Mouse (Mus musculus): Measurements from ENCODE around the gene Ccnjl.

Gene Ccnjl

DNA sequence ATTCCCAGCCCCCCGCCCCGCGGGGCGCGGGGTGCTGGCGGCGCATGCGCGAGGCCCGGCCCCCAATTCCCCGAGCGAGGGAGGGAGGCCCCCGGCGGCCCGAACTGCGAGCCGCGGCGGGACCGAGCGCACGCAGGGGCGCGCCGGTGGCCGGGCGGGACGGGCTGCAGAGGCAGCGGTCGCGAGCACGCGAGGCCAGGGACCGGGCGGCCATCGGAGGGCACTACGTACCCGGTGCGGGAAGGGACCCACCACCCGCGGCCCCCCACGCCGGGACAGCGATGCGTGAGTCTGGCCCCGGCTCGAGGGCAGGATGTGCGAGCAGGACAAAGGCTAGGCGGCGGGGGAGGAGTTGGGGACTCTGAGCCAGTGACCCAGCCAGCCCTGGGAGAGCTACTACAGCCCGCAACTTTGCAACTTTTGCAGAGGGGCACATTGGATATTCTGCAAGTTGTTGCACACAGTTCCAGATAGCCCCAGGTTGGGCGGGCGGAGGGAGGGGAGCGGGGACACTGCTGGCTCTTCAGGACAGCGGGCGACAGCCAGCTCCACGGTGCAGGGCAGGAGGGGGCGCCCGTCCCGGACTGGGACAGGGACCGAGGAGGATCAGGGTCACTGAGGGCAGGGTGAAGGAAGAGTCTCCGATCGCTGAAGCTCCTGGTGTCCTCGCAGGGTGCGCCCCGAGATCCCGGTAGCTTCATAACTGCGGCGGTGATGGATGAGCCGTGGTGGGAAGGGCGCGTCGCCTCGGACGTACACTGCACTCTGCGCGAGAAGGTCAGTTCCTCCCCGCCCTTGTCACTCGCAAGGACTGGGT lies at the start of gene Ccnjl:
Gene Ccnjl (plus strand): TSS at position 102 of the 817 bp plus-strand sequence.
- in situ Hi-C loops (cut with MboI, MseI): loop anchor here (10.0 kb wide), 1 partner anchor 174 kb away; no protein-coding TSS in a partner anchor

DNA sequence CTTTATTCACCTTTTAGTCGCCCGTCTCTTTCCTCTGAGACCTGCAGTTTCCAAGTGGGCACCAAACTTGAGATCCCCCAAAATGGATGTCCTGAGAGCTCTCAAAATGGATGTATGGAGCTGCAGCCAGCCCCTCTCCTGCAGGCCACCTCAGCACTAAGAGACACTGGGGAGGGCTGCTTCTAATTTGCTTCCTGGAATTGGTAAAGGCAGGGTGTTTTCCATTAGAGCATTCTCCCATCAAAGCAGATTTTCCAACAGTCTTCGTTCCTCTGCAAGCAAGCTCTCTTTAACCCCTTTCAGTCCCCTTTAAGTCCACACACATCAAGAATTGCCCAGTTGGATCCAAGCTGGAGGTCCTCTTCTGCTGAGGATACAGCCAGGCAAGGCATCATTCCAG lies 49.2 kb upstream of the Ccnjl start:
- in situ Hi-C loops (cut with MboI, MseI): no loop called here

DNA sequence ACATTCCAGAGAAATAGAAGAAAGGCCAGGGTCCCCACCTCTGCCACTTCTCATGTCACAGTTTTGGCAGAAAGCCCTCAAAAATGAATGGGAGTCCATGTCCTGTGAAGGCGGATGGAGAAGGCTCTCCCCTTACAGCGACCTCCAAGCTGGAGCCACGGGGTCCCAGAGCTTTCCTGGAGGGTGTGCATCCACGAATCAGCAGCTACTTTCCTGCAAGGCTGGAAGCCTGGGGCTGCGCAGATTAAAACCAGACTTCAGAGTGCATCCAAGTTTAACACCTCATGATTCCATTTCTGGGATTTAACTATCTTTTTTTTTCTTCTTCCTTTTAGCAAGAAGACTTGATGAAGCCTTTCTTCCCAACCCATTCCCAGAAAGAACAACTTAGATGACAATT lies 48.0 kb upstream of the Ccnjl start:
- in situ Hi-C loops (cut with MboI, MseI): no loop called here

DNA sequence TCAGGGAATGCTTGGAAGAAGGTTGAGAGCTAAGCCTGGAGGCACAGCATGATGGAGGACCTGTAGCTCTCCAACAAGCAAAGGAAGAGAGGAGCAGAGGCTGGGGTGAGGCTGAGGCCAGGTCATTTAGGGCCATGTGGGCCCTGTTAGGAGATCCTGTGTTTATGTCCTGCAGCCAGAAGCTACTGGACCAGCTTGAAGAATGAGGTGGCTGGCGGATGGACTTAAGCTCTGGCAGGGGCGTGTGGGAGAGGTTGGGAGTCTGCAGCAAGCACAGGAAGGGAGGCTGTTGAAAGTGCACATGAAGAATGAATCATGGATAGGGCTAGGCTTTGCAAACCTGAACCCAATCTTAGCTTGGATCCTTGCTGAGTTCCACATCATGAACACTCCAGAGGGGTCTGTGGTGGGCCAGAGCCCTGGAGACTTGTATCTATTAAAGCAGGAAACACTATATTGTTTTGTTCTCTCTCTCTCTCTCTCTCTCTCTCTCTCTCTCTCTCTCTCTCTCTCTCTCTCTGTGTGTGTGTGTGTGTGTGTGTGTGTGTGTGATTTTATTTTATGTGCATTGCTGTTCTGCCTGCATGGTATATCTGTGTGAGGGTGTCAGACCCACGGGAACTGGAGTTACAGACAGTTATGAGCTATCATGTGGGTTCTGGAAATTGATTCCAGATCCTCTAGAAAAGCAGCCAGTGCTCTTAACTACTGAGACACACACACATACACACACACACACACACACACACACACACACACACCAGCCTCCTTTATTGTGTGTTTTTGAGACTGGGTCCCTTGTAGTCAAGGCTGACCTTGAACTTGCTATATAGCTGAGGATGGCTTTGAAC lies 46.7 kb upstream of the Ccnjl start:
- in situ Hi-C loops (cut with MboI, MseI): no loop called here

DNA sequence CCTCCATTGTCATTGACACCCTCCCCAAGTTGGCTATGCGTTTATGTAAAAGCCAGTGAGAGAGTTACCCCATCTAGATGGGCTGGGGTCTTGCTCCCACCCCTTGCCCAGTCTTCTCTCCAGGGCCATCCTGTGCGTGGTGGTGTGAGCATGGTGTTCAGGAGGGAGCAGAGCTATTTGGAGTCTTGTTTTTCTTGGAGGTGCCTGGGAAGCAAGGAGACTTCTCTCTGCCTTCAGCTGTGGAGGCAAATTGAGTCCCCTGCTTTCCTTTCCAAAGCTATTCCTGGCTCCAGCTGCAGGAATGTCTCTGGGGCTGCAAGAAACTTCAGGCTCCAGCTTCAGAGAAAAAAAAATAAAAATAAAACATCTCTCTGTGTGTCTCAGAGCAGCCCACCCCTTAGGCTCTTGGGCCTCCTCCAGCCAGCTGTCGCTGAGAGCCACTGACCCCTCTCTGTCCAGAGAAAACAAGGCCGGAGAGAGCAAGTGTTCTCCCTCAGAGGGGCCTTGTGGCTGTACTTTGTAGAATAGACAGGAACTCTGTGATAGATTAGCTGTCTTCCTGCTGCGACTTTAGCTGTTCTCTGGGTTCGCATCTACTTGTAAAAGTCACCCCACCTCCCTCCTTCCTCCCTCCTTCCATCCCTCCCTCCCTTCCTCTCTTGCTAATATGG lies 45.3 kb upstream of the Ccnjl start:
- in situ Hi-C loops (cut with MboI, MseI): no loop called here

DNA sequence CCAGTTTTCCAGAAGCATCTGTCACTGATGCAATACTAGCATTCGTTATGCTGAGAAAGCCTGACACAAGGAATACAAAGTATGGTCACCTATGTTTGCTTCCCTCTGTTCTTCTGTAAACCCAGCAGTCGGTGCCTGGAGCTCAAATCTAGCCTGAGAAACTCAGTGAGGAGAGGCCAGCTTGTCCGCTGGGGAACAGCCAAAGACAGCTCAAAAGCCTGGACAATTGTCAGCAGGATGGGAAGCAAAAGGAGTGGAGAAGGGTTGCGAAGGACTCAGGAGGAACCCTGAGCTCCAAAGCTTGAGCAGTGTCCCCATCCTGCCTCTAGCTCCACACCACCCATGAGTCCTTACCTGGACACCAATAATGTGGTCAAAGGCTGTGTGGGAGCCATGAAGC lies 44.5 kb upstream of the Ccnjl start:
- in situ Hi-C loops (cut with MboI, MseI): no loop called here

DNA sequence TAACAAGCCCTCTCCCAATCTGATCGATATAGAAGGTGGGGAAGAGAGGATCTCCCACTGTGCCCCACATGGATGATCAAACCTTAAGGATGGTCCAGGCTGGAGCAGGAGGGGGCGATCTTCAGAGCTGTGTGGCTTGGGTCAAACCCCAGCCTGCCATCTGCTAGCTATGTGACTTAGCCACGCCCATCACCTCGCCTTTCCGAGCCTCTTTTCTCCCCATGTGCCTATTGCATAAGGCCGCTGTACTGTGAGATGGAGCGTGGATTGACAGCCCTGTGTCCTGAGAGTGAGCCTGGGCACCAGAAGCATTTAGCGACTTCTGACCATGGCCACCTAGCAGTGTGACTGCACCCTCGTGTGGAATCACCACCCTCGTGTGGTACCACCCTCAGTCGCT lies 43.9 kb upstream of the Ccnjl start:
- in situ Hi-C loops (cut with MboI, MseI): no loop called here

DNA sequence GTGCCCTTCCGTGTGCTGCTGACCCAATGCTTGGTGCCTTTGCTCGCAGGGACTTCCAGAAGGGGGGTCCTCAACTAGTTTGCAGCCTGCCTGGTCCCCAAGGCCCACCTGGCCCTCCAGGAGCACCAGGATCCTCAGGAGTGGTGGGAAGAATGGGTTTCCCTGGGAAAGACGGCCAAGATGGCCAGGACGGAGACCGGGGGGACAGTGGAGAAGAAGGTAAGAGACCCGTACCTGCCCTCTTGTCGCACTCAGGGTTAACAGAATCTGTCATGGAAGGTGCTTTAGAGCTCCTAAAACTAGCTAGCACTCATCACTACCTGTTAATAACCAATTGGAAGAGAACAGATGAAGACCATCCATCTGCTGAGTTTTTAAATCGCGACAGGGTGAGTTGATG lies 42.7 kb upstream of the Ccnjl start:
- in situ Hi-C loops (cut with MboI, MseI): no loop called here

DNA sequence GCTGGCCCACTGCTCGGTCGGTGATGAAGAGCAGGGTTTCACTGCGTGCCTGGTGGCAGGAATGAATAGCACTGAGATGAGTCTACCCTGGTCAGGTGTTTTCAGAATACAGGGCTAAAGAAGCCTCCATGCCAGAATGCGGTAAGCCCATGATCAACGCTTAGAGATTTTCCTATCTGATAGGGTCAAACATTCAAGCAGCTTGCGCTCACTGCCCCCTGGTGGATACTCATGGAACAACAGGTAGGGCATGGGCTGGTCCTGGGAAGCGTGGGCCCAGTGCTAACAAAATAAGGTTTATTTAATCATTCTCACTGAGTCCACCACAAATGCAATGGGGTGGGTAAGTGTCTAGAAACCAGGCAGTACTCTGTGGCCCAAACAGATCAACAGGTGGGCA lies 35.9 kb upstream of the Ccnjl start:
- in situ Hi-C loops (cut with MboI, MseI): loop anchor here (5.0 kb wide), 1 partner anchor 95 kb away; the partner anchor contains the start of gene 4933415A04Rik

DNA sequence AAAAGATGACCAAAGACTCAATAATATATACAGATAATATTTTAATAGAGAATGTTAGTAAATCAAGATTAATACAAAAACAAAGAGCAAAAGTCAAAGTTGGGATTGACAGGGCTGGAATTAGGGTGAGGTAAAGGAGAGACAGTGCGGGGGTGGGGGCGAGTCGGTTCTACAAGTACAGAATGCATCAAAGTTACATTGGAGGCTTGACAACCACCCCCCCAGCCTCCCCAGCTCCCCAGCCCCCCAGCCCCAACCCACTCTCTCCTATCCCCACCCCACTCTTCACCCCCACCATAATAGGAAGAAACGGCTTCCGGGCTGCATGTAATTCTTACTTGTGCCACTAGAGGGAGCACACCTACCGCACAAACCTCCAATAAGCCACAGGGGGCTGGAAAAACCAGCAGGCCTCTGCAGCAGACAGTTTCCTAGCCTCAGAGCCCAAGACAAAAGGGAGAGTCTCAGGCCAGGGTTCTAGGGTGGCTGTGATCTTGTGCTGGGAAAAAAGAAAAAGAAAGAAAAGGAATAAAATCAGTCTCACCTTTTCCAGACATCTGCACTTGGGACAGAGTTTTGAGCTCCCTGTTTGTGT lies 34.7 kb upstream of the Ccnjl start:
- in situ Hi-C loops (cut with MboI, MseI): loop anchor here (5.0 kb wide), 1 partner anchor 93 kb away; the partner anchor contains the start of gene 4933415A04Rik

DNA sequence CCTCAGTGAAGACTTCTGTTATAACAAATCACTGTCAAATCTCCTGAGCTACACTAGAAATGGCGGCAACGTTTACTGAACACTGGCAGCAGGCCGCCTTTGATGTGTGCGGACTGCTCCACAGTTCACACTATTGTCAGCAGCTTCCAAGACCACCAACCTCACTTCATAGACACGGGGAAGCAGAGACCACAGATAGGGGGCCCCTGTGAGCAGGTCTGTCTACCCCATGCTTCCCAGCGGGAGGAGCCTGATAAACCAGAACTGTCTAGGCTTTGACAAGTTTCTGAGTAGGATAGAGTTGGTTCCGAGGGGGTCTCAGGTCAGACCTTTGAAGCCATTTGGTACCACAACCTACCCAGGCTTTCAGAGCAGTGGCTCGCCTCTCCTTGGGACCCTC lies 33.5 kb upstream of the Ccnjl start:
- in situ Hi-C loops (cut with MboI, MseI): no loop called here

DNA sequence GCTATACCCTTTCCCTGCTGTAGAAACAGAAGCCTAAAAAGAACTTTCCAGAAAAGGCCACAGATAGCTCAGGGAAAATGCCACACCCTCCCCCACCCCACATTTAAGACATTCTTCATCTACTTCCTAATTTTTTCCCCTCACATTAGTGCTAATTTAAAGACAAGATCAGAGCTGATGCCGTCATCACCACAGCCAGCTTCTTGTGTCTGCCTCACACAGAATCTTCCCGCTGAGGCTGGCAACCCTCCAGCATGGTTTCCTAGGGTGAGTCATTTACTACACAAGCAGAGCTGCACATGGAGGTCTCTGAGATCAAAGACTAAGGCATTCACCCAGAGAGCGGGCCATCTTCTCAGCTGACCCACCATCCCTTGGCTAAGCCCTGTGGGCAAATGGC lies 33.1 kb upstream of the Ccnjl start:
- in situ Hi-C loops (cut with MboI, MseI): no loop called here

DNA sequence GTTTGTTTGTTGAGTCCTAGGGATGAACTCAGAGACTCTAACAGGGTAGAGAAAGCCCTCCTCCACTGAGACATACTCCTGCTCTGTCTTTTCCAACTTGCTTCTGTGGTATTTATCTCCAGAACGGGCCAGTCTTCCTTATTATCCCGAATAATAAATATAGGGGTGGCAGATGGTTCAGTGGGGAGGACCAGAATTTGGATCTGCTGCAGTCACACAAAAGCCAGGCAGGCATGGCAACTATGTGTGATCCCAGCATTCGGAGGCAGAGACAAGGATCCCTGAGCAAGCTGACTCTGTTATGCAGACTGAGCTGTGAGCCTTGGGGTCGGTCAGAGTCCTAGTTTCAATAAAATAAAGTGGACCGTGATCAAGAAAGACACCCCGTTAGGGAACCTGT lies 27.3 kb upstream of the Ccnjl start:
- in situ Hi-C loops (cut with MboI, MseI): no loop called here

DNA sequence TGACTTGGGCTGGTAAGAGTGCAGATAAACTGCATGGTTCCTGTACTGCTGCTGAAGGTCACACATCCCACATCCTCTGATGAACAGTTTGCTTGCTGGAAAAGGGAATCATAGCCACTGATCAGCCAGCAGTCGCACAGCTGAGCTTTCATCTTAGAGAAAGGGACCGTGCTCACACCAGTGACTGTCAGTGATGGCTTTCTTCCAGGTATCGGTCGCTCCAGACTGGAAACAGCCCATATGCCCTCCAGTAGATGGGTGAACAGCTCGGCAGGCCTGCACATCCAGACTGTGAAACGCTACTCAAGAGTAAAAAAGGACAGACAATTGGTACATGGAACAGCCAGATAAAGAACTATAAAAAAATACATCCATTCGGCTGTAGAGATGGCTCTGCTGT lies 23.4 kb upstream of the Ccnjl start:
- in situ Hi-C loops (cut with MboI, MseI): no loop called here

DNA sequence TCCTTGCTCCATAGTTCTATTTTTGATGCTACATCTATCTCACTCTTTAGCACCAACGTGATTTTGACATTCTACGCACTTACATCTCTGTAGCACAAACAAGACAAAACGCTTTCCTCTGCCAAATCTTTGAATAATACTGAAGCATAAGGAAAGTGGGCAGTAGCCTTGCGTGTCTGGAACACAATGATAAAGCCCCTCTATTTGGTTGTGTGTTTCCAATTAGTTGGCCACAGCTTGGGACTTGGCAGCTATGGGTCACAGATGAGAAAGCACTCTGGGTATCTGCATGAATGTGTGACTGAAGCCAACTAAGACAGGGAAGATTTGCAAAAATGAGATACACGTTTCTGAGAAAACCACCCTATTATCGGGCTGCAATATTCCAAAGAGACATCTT lies 20.6 kb upstream of the Ccnjl start:
- in situ Hi-C loops (cut with MboI, MseI): no loop called here

DNA sequence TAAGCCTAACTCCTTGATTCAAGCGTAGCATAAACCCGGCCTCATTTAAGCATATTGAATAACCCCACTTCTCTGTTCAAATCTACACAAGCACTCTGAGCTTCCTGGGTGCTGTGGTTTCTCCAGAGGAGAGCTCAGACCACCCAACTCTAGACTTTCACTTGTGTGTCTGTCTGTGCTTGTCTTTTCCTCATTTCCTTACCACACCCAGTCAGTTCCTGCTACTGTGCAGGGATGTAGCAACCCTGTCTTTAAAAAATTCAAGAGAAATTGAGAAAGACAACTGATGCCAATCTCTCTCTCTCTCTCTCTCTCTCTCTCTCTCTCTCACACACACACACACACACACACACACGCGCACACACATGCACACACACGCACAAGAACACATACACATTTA lies 18.7 kb upstream of the Ccnjl start:
- in situ Hi-C loops (cut with MboI, MseI): no loop called here

DNA sequence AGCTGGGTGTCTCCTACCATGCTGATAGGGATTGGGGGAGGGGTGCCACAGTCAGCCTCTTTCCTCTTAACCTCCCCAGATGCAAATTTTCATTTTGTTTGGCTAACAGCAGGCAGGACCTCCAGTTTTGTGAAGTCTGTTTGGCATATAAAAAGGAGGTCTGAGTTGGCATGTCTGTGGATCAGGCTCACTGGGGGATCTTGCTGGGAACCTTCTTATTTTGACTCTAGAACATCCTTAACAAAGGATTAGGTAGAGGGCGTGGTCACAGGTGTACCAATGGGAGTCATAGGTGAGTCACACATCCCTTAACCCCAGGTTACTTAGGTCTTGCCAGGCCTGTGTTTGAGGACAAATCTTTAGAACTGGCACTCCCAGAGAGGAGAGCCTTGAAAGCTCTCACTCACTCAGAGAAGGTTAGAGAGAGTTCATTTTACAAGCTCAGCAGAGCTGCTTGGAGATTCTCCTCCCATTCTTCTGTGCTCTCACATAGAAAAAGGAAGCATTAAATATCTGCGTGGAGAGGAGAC lies 15.9 kb upstream of the Ccnjl start:
- in situ Hi-C loops (cut with MboI, MseI): no loop called here

DNA sequence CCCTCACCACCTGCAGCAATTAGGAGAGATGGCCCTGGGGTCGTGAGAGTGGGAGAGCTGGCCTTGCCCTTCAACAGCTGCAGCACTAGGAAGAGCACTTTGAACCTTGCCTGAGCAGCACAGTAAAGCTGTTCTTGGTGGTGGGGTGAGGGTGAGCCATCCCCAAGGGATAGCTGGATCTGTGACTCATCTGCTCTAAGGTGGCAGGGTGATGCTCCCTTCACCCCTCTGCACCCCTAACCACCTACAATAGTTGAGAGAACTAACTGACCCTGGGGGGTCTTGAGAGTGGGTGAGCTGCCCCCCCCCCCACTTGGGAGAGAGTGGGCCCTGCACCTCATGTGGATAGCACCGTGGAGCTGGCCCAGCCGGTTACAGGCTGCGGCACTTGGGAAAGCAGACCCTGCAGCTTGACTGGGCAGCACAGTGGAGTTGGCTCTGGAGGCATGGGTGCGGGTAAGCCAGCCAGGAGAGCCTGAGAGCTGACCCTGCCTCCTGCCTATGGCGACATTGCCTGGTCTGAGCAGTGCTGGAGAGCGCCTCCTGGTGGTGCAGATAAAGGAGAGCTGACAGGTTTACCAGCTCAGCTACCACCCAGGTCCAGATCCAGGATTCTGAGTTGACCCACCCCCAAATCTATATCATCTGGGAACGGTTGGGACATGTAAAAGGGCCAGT lies 12.1 kb upstream of the Ccnjl start:
- in situ Hi-C loops (cut with MboI, MseI): no loop called here

DNA sequence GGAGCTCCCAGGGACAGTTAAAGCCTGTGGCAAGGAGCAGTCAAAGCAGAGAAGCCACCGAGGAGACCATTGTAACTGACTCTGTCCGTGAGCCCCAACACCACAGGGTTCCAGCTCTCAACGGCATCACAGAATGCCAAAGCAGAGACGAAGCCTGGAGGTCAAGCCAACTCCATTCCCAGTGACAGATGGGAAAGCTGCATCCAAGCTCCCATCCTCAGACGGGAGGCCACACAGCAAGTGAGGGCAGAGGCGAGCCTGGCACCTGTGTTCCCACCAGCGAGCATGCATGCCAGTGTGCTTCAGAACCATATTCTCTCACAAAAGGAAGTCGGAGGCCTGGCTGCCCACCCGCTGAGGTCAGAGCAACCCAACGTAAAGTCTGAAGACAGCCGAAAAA lies 10.9 kb upstream of the Ccnjl start:
- in situ Hi-C loops (cut with MboI, MseI): no loop called here

DNA sequence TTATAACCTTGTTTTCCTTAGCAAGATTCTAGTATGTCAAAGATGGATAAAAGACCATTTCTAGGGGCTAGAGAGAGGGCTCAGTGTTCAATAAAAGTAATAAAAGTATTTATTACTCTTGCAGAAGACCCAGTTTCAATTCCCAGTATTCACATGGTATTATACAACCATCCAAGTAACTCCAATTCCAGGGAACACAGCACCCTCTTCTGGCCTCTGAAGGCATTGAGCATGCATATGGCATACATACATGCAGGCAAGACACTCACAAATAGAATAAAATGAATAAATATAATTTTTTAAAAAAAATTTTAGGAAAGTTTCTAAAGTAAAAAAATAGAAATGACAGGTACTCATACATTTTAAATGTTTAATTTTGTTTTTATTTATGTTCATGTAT lies 10.5 kb upstream of the Ccnjl start:
- in situ Hi-C loops (cut with MboI, MseI): no loop called here

DNA sequence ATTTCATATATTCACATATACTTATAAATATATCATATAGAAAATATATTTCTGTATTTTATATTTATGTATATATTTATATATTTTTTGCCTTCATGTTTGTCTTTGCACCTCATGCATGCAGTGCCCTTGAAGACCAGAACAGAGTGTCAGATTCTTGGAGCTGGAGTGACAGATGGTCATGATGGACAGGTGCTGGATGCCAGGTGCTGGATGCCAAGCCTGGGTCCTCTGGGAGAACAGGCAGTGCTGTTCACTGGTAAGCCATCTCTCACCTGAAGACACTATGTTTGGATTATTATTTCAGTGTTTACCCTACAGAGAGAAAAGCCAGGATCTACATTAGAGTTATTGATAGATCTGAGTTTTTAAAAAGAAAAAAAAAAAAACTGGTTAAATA lies 9.8 kb upstream of the Ccnjl start:
- in situ Hi-C loops (cut with MboI, MseI): no loop called here

All from T-helper 1 cell (primary cell).